Mouse (Mus musculus) retina, adult 2 months (tissue): ENCODE results near the gene Fam53b.

ENCODE experiments used
- DNase-seq: peaks from one replicate; pipeline ENCODE4 v3.0.0-alpha.2; 2012; ENCODE audit warnings: low read depth, low spot score

Gene Fam53b

GRCm38 (mm10) chr7:132787496-132788190 lies 26.0 kb downstream of the Fam53b start:
- no peak for DNase-seq

GRCm38 (mm10) chr7:132787022-132787421 lies 26.7 kb downstream of the Fam53b start:
- DNase-seq: no peak

DNA sequence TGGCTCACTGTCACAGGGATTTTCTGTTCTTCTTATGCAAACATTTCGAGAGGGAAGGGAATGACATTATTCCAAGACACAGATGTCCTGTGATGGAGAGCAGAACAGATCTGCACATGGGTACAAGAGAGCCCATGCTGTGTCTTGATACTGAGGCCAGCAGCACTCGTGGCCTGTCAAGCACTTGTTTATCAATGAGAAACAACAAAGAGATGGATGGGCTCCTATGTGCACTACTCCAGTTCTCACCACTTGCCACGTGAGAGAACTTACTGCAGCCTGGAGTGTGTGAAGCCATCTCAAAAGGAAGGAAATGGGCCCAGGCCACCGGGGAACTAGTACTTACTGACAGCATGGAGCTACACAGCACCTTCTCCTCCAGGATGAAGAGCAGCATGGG lies 27.2 kb downstream of the Fam53b start:
- no peak for DNase-seq

DNA sequence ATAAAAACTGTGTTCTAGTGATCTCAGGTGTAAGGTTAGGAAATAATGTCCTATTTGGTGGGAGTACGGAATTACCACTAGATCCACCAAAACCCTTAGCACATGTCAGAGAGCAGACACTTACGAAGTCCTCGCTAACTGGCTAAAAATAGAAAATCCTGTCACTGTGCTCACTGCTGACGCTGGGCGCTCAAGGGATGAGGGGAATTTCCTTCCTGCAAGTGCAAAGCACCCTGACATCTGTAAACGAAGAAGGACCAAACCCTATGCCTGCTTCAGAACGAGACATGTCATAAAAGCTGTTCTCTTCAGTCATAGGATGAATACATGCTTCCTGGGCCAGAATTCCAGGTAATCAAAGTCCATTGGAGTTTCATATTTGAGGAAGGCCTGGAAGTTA lies 27.7 kb downstream of the Fam53b start:
- DNase-seq: peak; percentile 58

- DNase-seq: no peak
Observed at GRCm38 (mm10) chr7:132784101-132784500, 29.6 kb downstream of the Fam53b start.

DNA sequence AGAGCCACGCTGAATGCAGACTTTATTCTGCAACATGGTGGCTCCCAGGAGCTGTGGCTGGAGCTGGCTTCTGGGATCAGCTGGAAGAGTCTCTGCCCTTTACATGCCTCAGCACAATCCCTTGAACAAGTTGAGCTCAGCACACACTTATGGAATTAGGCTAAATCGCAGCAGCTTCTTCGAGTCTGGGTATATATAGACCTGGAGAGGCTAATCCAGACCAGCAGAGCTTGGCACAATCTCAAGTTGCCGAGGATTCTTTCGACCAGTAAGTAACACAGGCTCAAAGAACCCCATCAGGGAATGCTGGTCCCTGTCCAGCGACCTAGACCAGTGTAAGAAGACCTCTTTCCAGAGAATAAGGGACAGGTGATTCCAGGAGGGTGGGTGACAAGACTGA lies 31.8 kb downstream of the Fam53b start:
- DNase-seq: peak; percentile 85

DNA sequence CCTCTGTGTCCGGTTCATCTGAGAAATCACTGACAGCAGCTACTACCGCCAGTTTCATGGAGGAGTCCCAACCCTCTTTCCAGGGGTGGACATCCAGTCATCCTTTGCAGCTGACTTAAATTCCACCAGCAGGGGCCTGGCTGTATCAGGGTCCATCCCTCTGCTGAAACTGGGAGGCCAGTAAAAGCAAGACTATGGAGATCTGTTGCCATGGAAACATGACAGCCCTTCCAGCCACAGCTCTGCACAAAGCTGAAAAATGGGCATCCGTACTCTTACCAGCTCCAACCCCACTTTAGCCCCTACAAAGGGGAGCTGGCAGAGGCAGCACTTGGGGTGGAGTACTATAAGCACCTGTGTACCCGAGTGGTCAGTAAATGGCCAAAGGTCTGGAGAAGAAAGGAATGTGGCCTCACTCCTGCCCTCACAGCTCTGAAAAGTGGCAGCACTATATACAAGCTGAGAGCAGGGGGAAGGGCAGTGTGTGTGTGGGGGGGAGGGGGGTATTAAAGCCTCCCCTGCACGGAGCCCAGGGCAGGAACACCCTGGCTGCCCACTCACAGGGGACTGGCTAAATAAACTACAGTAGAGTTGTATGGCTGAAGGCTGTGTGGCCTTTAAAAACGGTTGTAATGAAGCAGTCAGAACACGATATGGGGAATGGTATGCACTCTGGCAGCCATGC lies 32.4 kb downstream of the Fam53b start:
- no peak for DNase-seq

DNA sequence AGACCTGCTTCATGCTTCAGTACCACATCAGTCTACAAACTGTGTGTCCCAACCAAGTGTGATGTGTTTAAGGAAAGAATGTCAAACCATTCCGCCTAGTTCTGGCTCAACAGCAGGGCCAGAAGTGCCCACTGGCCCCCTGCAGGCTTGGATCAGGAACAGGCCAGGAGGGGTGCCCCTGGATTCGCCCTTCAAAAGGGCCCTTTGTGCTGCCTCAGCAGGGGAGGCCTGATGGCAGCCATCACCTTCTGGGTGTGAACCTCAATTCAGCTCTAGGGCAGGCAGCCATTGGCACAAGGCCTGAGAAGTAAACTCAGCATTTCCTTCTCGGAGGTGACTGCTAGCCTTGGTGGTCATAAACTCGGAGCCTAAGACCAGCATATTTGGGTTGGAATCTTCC lies 33.1 kb downstream of the Fam53b start:
- no peak for DNase-seq

DNA sequence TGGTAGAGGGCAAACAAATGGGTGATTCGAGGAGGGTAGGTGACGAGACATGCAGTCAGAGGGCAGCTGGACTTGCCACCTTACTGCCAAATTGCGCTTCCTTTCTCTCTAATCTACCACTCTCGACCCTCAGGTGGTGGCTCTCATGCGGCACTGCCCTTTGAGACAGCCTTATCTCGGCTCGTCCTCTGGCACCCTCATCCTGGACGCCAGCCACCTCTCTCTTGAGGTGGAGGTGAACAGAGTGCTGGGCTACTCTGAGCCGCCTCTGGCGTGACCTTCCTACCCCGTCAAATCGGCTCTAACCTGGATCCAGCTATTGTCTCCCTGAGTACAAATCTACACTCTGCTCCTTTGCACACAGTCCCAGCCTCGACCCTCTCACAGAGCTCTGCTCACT lies 35.1 kb downstream of the Fam53b start:
- DNase-seq: no peak

GRCm38 (mm10) chr7:132777728-132778453 lies 35.8 kb downstream of the Fam53b start:
- DNase-seq: no peak

DNA sequence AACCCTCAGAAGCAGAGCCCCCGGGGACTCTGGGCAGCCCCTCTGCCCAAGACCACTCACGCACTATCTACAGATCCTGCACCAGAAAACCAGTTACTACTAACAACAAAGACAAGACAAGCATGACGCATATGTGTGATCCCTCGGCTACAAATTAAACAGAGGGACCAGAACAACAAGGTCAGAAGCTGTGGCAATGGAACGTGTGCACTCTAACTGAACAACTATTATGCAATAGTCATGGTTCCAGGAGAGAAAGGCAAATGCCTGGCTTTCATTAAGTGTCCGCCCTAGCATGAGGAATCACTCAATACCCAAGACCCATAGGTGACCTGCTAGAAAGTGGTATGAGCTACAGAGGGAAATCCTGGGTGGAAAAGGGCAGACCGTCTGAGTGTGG lies 36.6 kb downstream of the Fam53b start:
- no peak for DNase-seq

DNA sequence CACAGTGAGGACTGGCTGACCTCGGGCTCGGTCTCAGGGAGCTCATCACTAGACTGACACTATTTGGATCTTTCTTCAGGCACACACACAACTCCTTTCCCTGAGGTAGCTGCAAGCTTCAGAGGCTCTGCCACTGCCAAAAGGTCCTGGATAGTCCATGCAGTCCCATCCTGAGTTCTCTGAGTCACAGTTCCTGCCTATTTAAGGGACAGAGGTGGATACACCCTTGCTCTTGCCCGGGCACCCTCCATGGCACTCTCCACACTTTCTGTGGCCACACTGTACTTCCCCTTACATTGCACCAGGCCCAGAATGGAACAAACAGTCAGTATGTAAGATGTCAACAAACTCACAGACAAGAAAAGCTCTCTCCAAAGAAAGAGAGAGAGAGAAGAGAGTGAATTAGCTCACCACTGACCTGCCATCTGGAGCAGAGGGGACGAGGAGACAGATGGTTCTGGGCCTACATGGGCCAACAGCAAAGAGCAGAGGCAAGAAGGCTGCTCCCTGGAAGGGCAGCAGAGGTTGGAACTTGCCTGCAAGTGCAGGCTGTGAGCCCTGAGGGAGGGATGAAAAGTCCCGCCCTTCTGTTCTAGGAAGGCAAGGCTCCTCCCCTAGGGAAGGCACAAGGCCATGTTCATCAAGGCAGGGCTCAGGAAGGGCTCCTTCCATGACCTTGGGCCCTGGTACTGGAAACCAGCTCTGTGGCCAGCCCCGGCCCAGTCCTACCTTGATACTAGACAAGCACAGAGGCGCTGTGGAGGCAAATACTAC lies 37.2 kb downstream of the Fam53b start:
- no peak for DNase-seq

GRCm38 (mm10) chr7:132775922-132776321 lies 37.8 kb downstream of the Fam53b start:
- no peak for DNase-seq

GRCm38 (mm10) chr7:132775333-132775732 lies 38.4 kb downstream of the Fam53b start:
- no peak for DNase-seq

GRCm38 (mm10) chr7:132773011-132773705 lies 40.5 kb downstream of the Fam53b start:
- no peak for DNase-seq

DNA sequence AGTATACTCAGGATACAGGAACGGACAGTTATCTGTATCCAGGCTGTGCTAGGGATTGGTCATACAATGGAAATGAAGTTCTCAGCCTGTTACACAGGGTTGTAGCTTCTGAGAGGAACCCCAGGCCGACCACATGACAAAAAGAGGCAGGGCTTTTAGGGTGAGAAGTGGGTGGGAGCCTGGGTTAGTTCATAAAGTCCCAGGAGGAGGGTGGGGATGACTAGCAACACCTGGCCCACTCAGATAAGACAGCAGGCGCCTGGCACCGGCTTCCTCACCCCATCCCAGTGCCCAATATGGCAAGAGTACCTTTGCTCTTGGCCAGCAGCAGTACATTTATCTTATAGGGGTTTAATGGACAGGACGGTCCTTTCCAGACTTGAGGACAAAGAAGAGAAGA lies 41.2 kb downstream of the Fam53b start:
- no peak for DNase-seq

GRCm38 (mm10) chr7:132768498-132769344 lies 45.0 kb downstream of the Fam53b start:
- no peak for DNase-seq

GRCm38 (mm10) chr7:132767999-132768370 lies 45.7 kb downstream of the Fam53b start:
- no peak for DNase-seq

DNA sequence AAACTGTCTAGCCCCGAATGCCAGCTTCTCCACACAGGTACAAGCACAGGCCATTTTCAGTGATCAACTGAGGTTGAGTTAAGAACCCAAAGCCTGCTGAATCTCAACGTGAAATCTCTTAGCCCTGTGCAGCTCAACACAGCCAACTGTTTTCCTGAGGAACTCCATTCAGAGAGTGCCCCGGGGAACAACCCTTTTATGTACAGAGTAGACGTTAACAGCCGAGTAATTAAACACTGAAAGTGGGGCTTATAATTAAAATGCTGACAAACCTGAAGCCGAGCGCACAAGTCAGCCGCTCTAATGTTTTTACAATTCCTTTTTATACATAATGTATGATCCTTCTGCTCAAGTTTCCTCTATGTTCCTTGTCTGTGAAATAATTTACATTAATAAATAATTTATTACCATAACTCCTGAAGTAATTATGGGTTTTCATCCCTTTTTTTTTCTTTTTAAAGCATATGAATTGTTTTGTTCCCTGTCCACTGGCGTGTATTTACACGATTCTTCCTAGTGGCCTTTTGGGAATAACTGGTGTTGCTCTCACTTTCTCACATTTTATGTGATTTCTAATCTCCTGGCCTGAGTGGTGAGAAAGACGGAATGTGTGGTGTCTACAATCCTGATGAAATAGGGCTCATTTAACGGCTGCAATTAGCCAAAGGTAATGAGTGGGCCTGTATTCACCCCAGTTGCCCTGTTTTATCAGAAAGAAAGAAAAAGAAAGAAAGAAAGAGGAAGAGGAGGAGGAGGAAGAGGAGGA lies 46.3 kb downstream of the Fam53b start:
- DNase-seq: no peak
